Mouse (Mus musculus) megakaryocyte, embryonic 14.5 days (primary cell): ENCODE results near the gene Xylt1. TPM values are rescaled to one million over a fixed set of nuclear protein-coding genes. Genes with fewer than 3 reads are reported as not detected.

Experiments used
- H3K27me3 ChIP-seq: replicated peaks from 2 replicates; pipeline ENCODE3; 2012; ENCODE audit warnings: inconsistent platforms
- H3K36me3 ChIP-seq: replicated peaks from 2 replicates; pipeline ENCODE3; 2012; ENCODE audit warnings: low read length, inconsistent platforms, mixed read lengths
- H3K4me1 ChIP-seq: 2 replicates; pipeline ENCODE4 v1.6.1; 2012; ENCODE audit warnings: inconsistent platforms
- H3K4me3 ChIP-seq: replicated peaks from 2 replicates; pipeline ENCODE3; 2012; ENCODE audit warnings: moderate library complexity, mild to moderate bottlenecking, inconsistent platforms
- H3K9me3 ChIP-seq: 2 replicates; pipeline ENCODE4 v1.6.1; 2012; ENCODE audit warnings: inconsistent platforms
- FLI1 ChIP-seq: IDR thresholded peaks from 2 replicates; pipeline ENCODE4 v1.6.1; 2012; ENCODE audit warnings: low read length, inconsistent platforms, mixed read lengths
- GATA1 ChIP-seq: IDR thresholded peaks from 3 replicates; pipeline ENCODE4 v1.6.1; 2012; ENCODE audit warnings: mixed read lengths, low read length, inconsistent platforms, borderline replicate concordance
- polyA plus RNA-seq: library from polyadenylated mRNA; stranded (reverse); fragments of >175 nt; gene quantifications from 2 replicates; pipeline ENCODE4 v1.2.3, GENCODE M21; 2012; ENCODE audit warnings: low replicate concordance; ENCODE audit not compliant: insufficient read depth

The Xylt1 gene
- polyA plus RNA-seq, 1 experiment = 0.38 TPM

DNA sequence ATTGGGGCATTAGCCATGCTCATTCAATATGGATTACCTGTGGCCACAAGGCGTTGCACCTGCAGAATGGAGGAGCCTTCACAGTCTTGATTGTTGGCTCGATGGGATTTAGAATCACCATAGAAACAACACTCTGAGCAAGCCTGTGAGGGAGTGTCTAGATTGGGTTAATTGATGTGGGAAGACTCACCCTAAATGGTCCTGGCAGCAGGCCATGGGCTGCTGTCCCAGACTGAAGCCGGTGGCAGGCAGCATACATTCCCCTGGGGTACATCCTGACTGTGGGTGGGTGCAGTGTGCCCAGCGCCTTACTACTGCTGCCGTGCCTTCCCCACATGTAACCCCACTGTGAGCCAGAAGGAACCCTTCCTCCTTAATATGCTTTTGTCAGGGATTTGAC, 38.3 kb downstream of the Xylt1 start:
- no peaks in the 10 kb centered on the region for H3K9me3 ChIP-seq

DNA sequence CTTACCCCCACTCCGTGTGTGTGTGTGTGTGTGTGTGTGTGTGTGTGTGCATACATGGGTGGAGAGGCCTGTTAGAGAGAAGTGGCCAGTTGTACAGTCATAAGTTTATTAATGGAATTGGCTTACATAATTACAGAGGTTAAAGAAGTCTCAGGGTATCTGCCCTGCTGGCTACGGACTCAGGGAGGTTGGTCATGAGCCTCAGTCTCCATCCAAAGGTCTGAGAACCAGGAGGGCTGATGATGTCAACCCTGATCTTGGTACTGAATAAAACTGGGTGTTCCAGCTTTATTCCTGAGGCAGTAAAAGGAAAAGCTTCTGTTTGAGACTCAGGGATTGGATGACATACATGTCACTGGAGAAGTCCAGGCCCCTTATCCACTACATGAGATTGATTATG, 39.1 kb downstream of the Xylt1 start:
- H3K9me3 ChIP-seq = no peaks in the 10 kb centered on the region
- H3K36me3 ChIP-seq = no peaks in the 10 kb centered on the region
- H3K27me3 ChIP-seq = peaks cover 12% of the 10 kb centered on the region
- no peak for TF ChIP-seq GATA1
- no peak for TF ChIP-seq FLI1
- no peak overlapping the region for H3K4me3 ChIP-seq
- peaks cover 3% of the 10 kb centered on the region; the same call in 1 of the 2 replicates for H3K4me1 ChIP-seq

More for the DNA sequence above, 38.3 kb downstream of the Xylt1 start:
- Histone ChIP-seq H3K27me3 (peaks cover 19% of the 10 kb centered on the region), H3K4me1 (peaks cover 5% of the 10 kb centered on the region; the same call in 1 of the 2 replicates), H3K36me3 (no peaks in the 10 kb centered on the region), H3K4me3 (no peak overlapping the region)
- TF ChIP-seq GATA1 (no peak), FLI1 (no peak)

DNA sequence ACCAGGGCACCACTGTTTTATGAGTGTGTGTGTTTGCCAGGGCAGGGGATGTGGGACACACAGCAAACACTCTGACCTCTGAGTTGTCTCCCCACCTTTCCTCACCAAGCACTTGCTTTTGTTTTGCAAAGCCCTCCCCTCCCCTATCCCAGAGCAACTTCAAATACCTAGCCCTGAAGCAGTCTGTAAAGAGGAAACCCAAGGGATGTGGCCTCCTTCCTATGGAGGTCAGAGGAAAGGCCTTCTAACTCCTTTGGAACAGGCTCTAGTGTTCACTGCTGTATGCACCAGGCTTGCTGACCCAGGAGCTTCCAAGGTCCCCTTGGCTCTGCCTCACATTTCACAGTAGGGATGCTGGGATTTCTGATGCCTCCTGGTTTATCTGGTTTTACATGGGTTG, 39.5 kb downstream of the Xylt1 start:
- no peaks in the 10 kb centered on the region for H3K9me3 ChIP-seq
- H3K36me3 ChIP-seq = no peaks in the 10 kb centered on the region
- TF ChIP-seq FLI1 (no peak), GATA1 (no peak)
- H3K4me3 ChIP-seq = no peak overlapping the region
- no peaks in the 10 kb centered on the region; the same call in 1 of the 2 replicates for H3K4me1 ChIP-seq
- H3K27me3 ChIP-seq = peaks cover 9% of the 10 kb centered on the region

DNA sequence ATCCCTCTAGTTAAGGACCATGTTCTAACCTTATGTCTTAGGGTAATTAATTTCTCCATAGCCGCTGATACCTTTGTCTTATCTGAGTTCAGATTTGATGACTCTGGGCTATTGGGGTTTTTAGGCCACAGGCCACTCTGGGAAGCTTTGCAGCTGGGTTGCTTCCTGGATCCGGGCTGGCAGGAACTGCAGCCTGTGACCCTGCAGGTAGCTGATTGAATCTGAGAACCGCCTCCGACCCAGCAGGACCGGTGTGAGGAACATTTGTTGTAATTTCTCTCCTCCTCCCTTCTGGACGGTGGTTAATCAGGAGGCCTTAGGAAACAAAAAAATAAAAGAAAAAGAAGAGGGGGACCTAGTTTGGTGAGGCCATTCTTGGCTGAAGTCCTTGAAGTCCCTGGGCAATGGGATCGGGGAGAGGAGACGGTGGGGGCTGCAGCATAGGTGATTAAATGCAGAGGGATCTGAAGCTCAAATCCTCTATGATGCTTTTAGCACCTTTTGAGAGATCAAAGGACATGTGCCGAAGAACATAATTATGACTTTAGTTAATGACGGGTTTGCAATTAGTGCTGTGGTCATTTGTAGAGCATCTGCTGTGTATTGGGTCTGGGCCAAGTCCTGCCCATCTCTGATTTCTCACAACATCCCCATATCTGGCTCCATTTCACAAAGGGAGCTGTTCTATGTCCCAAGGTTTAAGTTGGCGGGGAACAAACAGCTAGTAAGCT, 40.2 kb downstream of the Xylt1 start:
- Histone ChIP-seq H3K9me3 (no peaks in the 10 kb centered on the region), H3K27me3 (peaks cover 7% of the 10 kb centered on the region), H3K4me3 (no peak overlapping the region), H3K36me3 (no peaks in the 10 kb centered on the region), H3K4me1 (no peaks in the 10 kb centered on the region)
- no peak for TF ChIP-seq GATA1
- TF ChIP-seq FLI1 = no peak

DNA sequence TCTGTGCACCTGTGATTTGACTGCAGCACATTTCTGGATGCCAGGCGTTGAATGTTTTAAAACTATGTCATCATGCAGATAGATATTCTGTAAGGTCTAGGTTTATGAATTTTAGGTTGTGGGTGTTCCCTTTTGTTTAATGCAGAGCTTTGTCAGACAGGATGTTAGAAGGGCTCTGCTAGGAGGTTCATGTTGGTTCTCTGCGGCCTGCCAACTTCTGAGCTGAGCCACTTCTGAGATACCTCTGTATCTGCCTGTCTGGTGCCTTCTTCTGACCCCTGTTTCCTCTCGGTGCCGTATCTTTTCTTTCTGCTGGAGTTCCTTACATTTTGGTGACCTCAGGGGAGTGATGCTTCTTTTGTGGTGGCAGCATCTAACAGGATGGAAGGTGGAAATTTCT, 44.1 kb downstream of the Xylt1 start:
- H3K27me3 ChIP-seq = peaks cover 2% of the 10 kb centered on the region
- H3K4me1 ChIP-seq = peaks cover 9% of the 10 kb centered on the region; the same call in 1 of the 2 replicates
- no peak overlapping the region for H3K4me3 ChIP-seq
- H3K36me3 ChIP-seq = no peaks in the 10 kb centered on the region
- TF ChIP-seq FLI1 = no peak
- no peak for TF ChIP-seq GATA1
- H3K9me3 ChIP-seq = no peaks in the 10 kb centered on the region

GRCm38 (mm10) chr7:117426366-117426765, 45.6 kb downstream of the Xylt1 start:
- Histone ChIP-seq H3K36me3 (no peaks in the 10 kb centered on the region), H3K9me3 (no peaks in the 10 kb centered on the region), H3K27me3 (peaks cover 2% of the 10 kb centered on the region), H3K4me1 (peaks cover 11% of the 10 kb centered on the region; the same call in 1 of the 2 replicates), H3K4me3 (no peak overlapping the region)
- TF ChIP-seq FLI1 (no peak), GATA1 (no peak)

GRCm38 (mm10) chr7:117428690-117429224, 48.0 kb downstream of the Xylt1 start:
- Histone ChIP-seq H3K4me3 (no peak overlapping the region), H3K36me3 (no peaks in the 10 kb centered on the region), H3K4me1 (peaks cover 18% of the 10 kb centered on the region), H3K9me3 (no peaks in the 10 kb centered on the region), H3K27me3 (peaks cover 5% of the 10 kb centered on the region)
- no peak for TF ChIP-seq FLI1

DNA sequence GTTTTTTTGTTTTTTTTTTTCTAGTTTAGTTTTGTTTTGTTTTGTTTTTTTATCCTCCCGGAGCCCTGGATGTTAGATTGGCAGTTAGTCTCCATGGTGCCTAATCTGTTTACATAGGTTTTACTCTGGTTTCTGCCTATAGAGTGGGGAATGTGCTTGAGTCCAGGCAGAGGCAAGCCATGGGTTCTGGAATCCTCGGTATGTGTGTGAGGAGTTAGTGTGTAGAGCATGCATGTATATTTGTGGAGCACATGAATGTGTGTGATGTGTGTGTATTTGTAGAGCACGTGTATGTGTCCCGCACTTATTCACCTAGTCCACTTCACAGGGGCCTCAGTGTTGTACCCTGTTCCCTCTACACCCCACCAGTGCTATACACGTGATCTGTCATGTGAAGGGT, 48.7 kb downstream of the Xylt1 start:
- peaks cover 3% of the 10 kb centered on the region for H3K27me3 ChIP-seq
- H3K4me1 ChIP-seq = peaks cover 23% of the 10 kb centered on the region
- no peaks in the 10 kb centered on the region for H3K9me3 ChIP-seq
- no peak overlapping the region for H3K4me3 ChIP-seq
- H3K36me3 ChIP-seq = no peaks in the 10 kb centered on the region
- TF ChIP-seq FLI1 (no peak), GATA1 (no peak)

- Histone ChIP-seq H3K4me1 (peaks cover 23% of the 10 kb centered on the region), H3K9me3 (no peaks in the 10 kb centered on the region), H3K4me3 (no peak overlapping the region), H3K27me3 (peaks cover 3% of the 10 kb centered on the region), H3K36me3 (no peaks in the 10 kb centered on the region)
- no peak for TF ChIP-seq FLI1
- no peak for TF ChIP-seq GATA1
These were observed 49.1 kb downstream of the Xylt1 start for GRCm38 (mm10) chr7:117429895-117430294.

- Histone ChIP-seq H3K27me3 (peaks cover 6% of the 10 kb centered on the region), H3K4me1 (peaks cover 23% of the 10 kb centered on the region), H3K9me3 (no peaks in the 10 kb centered on the region), H3K4me3 (no peak overlapping the region), H3K36me3 (no peaks in the 10 kb centered on the region)
- no peak for TF ChIP-seq GATA1
- TF ChIP-seq FLI1 = no peak
These were observed 49.7 kb downstream of the Xylt1 start for GRCm38 (mm10) chr7:117430361-117430935.
